Mouse (Mus musculus) midbrain, embryonic 14.5 days (tissue): ENCODE data around the gene Orm2. TPM values are rescaled to one million over a fixed set of nuclear protein-coding genes. Genes with fewer than 3 reads are reported as not detected.

ENCODE experiments used
- ATAC-seq: fragments of 200-750 bp; cut with Nextera tagmentation; 2 replicates; pipeline ENCODE4 v1.8.0; 2017; ENCODE audit warnings: moderate number of reproducible peaks, moderate library complexity; ENCODE audit not compliant: low FRiP score, low TSS enrichment
- DNase-seq: peaks from one replicate; pipeline ENCODE4 v3.0.0-alpha.2; 2015
- H3K27ac ChIP-seq: fragments of 300-500 bp; sonication (generic); replicated peaks from 2 replicates; pipeline ENCODE4 v1.5.1; 2014; ENCODE audit warnings: mild to moderate bottlenecking, low read depth, low read length, moderate library complexity
- H3K27me3 ChIP-seq: fragments of 300-500 bp; sonication (generic); 2 replicates; pipeline ENCODE4 v1.6.1; 2014; ENCODE audit warnings: low read length, control low read depth, mixed read lengths; ENCODE audit not compliant: control insufficient read depth, insufficient read depth
- H3K36me3 ChIP-seq: fragments of 300-500 bp; sonication (generic); 2 replicates; pipeline ENCODE4 v1.6.1; 2014; ENCODE audit warnings: low read length, control low read depth; ENCODE audit not compliant: control insufficient read depth, insufficient read depth
- H3K4me1 ChIP-seq: fragments of 300-500 bp; sonication (generic); 2 replicates; pipeline ENCODE4 v1.6.1; 2014; ENCODE audit warnings: mild to moderate bottlenecking, antibody characterized with exemption, low read length, control low read depth; ENCODE audit not compliant: control insufficient read depth, insufficient read depth
- H3K4me2 ChIP-seq: fragments of 300-500 bp; sonication (generic); 2 replicates; pipeline ENCODE4 v1.6.1; 2014; ENCODE audit warnings: mild to moderate bottlenecking, low read length, moderate library complexity
- H3K4me3 ChIP-seq: fragments of 300-500 bp; sonication (generic); replicated peaks from 2 replicates; pipeline ENCODE4 v1.5.1; 2014; ENCODE audit warnings: low read depth, low read length
- H3K9ac ChIP-seq: fragments of 300-500 bp; sonication (generic); replicated peaks from 2 replicates; pipeline ENCODE4 v1.6.1; 2014; ENCODE audit warnings: mild to moderate bottlenecking, low read length, moderate library complexity
- H3K9me3 ChIP-seq: fragments of 300-500 bp; sonication (generic); 2 replicates; pipeline ENCODE4 v1.6.1; 2016; ENCODE audit warnings: low read length, control low read depth, mixed read lengths; ENCODE audit not compliant: control insufficient read depth
- WGBS: fragments of 180-500 bp; shearing (Covaris S2); extraction: QIAGEN DNeasy Blood & Tissue Kit; methylation state at CpG from one replicate; pipeline ENCODE4 v1.1.7; 2014; 5-methylcytosine and 5-hydroxymethylcytosine counted together
- polyA plus RNA-seq: library from polyadenylated mRNA; unstranded; fragments of >200 nt; fragmentation: Nextera tagmentation; extraction: Ambion mirVana; gene quantifications from 2 replicates; pipeline ENCODE4 v1.2.1, GENCODE M21; 2014

The Orm2 gene
- polyA plus RNA-seq, 1 experiment from 2014 or later: not detected

DNA sequence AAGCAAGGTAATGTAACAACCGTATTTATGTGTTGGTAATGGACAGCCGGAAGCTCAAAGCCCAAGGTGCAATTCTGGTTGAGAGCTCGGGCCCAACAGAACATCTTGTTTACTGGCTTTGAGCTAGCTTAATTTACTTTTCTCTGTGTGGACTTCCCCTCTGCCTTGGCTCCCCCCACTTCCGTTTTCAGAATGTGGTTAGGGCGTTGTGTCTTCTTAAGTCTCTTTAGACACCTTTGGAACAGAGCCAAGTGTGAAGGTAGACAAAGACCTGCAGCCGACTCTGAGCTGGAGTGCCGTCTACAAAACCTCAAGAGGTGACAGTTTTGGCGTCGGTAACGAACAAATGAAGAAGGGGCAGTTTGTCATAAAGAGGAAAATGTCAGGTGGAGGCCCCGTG, 23.5 kb downstream of the Orm2 start:
- DNase-seq: no peak
- H3K9me3 ChIP-seq: no peaks in the 10 kb centered on the region
- peaks cover 27% of the 10 kb centered on the region for H3K4me1 ChIP-seq
- H3K27me3 ChIP-seq: no peaks in the 10 kb centered on the region
- no peak overlapping the region for H3K9ac ChIP-seq
- WGBS: 81% methylated on average over 11 of the region's 11 CpGs
- peaks cover 38% of the 10 kb centered on the region for H3K36me3 ChIP-seq
- no peak overlapping the region for H3K4me2 ChIP-seq
- no peak overlapping the region for H3K4me3 ChIP-seq
- no peak for ATAC-seq
- no peak overlapping the region for H3K27ac ChIP-seq

DNA sequence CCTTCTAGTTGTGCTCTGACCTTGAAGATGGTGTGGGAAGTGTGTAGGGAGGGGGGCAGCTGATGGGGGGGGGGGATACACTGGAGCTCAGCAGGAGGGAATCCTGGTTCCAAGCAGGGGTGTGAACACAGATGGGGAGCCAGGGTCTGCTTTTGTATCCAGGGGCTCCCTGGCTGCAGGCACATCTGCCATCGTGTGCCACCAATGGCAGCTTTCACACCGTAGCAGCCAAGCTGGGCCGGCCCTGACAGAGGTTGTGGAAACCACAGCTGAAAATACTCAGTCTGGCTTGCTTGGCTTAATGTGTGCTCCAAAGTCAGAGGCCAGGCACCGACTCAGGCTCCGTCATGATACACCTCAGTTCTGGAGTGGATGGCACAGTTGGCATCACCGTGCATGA, 25.8 kb downstream of the Orm2 start:
- DNase-seq: no peak
- Histone ChIP-seq H3K27ac (peak overlapping the region; percentile 75), H3K4me3 (no peak overlapping the region), H3K4me2 (no peak overlapping the region), H3K4me1 (peaks cover 27% of the 10 kb centered on the region), H3K27me3 (no peaks in the 10 kb centered on the region), H3K9me3 (no peaks in the 10 kb centered on the region), H3K9ac (no peak overlapping the region), H3K36me3 (peaks cover 23% of the 10 kb centered on the region; the same call in 1 of the 2 replicates)
- 64% methylated on average over 6 of the region's 6 CpGs for WGBS
- no peak for ATAC-seq

DNA sequence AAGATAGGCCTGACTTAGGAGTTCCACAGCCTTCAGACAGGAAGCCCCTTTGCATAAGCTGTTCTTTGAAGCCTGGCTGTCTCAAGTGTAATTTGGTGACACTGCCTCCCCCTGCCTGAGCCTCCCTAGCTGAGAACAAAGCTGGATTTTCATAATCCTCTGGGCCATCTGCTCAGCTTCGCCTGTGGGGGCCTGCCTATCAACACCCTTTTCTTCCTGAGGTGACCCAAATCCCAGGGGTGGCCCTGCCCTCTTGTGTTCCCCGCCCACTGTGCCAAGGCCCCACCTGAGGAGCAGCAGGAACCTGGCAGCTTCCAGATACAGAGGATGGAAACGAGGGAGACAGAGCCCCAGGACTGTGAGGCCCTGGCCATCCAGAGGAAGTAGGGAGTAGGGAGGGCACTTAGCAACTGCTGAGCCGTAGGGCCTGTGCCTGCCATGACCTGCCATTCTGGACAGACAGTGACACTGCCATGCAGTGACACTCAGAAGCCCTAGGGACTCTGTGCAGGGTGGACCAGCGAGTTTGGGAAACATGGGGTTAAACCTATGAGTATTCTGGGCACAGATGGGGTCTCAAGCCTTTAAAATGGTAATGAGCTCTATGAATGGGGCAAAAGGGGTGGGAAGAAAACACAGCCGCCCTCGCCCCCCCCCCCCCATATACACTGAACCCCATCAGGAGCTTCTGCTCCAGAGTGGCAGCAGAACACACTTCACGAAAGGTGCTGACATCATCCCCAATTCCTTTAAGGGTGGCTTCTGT, 27.1 kb downstream of the Orm2 start:
- Histone ChIP-seq H3K9me3 (no peaks in the 10 kb centered on the region), H3K4me2 (0 out of 2 replicates have a peak overlapping the region, but pooled peaks have one; percentile 11), H3K4me1 (peaks cover 27% of the 10 kb centered on the region), H3K9ac (no peak overlapping the region), H3K27ac (peak overlapping the region; percentile 75), H3K36me3 (peaks cover 14% of the 10 kb centered on the region), H3K4me3 (no peak overlapping the region), H3K27me3 (no peaks in the 10 kb centered on the region)
- WGBS: 5% methylated on average over 8 of the region's 8 CpGs
- ATAC-seq (peak; percentile 67), DNase-seq (peak; percentile 79)

DNA sequence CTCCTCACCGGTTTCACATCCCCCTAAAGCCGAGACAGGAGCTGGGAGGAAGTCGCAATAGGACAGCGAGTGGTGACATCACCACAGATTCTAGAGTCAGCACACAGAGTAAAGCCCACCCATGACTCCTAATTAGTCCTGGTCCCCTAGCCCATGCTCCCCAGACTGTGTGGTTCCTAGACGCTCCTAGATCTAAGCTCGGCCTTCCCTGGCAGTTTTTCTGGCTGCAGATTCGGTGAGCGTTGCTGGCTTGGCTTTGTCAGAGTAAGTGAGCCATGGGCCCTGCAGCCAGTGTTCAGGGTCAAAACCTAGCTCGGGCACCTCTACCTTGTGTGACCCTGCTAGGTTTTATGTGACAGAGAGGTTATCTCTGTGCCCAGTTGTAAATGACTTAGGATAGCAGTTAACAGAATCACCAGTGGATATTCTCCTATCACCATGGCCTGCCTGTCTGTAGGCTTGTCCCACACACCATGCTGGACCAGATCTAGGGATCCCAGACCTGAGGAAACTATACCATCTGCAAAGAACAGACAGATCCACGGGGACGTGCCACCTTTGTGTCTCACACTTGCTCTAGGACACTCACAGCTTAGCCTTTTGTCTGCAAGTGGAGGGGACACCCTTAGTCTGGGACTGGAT, 27.8 kb downstream of the Orm2 start:
- Histone ChIP-seq H3K4me1 (peaks cover 27% of the 10 kb centered on the region), H3K4me3 (no peak overlapping the region), H3K36me3 (peaks cover 15% of the 10 kb centered on the region), H3K27ac (peak overlapping the region; percentile 75), H3K4me2 (no peak overlapping the region), H3K27me3 (no peaks in the 10 kb centered on the region), H3K9ac (0 out of 2 replicates have a peak overlapping the region, but pooled peaks have one; percentile 18), H3K9me3 (no peaks in the 10 kb centered on the region)
- ATAC-seq (peak; percentile 54), DNase-seq (peak; percentile 51)
- WGBS: 23% methylated on average over 11 of the region's 11 CpGs

DNA sequence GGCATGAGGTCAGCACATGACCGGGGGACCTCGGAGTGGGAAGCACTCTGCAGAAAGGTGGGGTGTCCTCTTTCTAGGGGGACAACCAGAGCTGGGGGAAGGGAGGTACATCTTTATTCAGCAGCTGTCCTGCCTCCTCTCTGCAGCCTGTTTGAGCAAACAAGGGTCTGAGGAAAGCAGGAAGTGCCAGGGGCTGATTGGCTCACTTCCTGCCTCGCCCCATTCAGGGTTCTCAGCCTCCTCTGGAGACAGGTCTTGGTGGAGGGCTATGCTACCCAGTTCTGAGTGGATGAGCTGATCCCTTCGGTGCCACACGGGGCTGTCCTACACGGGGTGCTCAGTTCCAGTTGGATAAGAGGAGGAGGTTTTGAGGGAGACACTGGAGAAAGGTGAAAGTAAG, 29.1 kb downstream of the Orm2 start:
- ATAC-seq (no peak), DNase-seq (no peak)
- Histone ChIP-seq H3K4me3 (no peak overlapping the region), H3K27me3 (no peaks in the 10 kb centered on the region), H3K9me3 (no peaks in the 10 kb centered on the region), H3K27ac (no peak overlapping the region), H3K36me3 (peaks cover 13% of the 10 kb centered on the region), H3K9ac (no peak overlapping the region), H3K4me2 (no peak overlapping the region), H3K4me1 (peaks cover 27% of the 10 kb centered on the region)
- WGBS: 91% methylated on average over 6 of the region's 6 CpGs

DNA sequence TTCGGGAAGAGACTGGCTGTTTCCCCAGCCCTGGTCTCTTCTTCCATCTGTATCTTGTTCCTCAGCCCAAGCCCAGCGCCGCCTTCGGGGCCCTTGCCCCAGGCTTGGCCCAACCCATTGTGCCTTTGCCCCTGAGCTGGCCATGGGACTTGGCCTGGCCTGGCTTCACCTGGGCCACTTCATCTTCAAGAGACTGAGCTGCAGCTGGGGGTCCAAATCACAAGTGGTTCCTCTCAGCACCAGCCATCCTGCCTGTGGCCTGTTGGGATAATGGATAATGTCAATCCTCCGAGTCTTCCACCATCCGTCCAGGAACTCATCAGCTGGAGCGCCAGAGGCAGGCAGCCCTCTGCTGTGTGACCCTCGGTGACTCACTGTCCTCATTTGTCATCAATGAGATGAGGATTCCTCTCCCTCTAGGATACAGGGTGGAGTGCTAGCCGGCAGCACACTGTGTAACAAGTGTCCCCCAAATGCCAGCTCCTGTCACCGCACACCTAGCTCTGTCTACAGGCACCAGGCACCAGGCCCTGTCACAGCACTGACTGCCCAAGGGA, 35.8 kb downstream of the Orm2 start:
- peaks cover 8% of the 10 kb centered on the region for H3K4me1 ChIP-seq
- no peak overlapping the region for H3K4me3 ChIP-seq
- peaks cover 13% of the 10 kb centered on the region for H3K36me3 ChIP-seq
- DNase-seq: no peak
- no peaks in the 10 kb centered on the region for H3K9me3 ChIP-seq
- WGBS: 87% methylated on average over 10 of the region's 10 CpGs
- ATAC-seq: no peak
- H3K9ac ChIP-seq: no peak overlapping the region
- H3K27ac ChIP-seq: no peak overlapping the region
- H3K4me2 ChIP-seq: no peak overlapping the region
- H3K27me3 ChIP-seq: no peaks in the 10 kb centered on the region

DNA sequence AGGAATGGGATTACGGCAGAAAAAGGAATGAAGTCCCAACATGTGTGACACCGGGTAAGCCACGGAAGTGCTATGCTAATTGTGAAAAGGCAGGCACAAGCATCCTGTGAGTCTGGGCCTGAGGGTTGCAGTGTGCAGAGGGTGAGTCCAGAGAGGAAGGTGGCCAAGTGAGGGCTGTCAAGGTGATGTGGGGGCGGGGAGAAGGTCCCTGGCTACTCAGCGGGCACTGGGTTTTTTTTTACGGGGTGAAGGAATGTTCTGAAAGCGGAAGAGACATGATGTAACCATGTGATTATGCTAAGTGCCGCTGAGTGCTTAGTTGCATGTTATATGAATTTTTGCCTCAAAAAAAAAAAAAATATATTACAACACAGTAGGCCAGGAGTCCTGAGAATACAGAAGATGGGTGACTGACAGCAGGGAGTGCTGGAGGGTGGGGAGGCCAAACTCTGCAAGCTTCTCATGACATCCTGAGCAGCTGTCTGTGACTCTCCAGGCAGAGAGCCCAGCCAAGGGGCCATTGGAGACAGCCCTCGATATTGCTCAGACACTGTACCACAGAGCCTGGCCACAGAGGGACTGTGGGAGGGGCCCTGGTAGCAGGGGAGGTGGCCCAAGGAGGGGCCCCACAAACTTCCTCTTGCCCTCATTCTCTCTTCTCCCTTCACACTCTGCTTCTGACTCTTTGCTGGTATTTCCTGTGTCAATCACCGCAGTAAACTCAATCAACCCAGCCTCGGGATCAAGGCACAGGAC, 36.8 kb downstream of the Orm2 start:
- DNase-seq (no peak), ATAC-seq (no peak)
- Histone ChIP-seq H3K4me2 (no peak overlapping the region), H3K9ac (no peak overlapping the region), H3K27me3 (no peaks in the 10 kb centered on the region), H3K27ac (0 out of 2 replicates have a peak overlapping the region, but pooled peaks have one; percentile 13), H3K4me1 (peaks cover 17% of the 10 kb centered on the region), H3K4me3 (no peak overlapping the region), H3K36me3 (peaks cover 13% of the 10 kb centered on the region), H3K9me3 (no peaks in the 10 kb centered on the region)
- 76% methylated on average over 11 of the region's 11 CpGs for WGBS

DNA sequence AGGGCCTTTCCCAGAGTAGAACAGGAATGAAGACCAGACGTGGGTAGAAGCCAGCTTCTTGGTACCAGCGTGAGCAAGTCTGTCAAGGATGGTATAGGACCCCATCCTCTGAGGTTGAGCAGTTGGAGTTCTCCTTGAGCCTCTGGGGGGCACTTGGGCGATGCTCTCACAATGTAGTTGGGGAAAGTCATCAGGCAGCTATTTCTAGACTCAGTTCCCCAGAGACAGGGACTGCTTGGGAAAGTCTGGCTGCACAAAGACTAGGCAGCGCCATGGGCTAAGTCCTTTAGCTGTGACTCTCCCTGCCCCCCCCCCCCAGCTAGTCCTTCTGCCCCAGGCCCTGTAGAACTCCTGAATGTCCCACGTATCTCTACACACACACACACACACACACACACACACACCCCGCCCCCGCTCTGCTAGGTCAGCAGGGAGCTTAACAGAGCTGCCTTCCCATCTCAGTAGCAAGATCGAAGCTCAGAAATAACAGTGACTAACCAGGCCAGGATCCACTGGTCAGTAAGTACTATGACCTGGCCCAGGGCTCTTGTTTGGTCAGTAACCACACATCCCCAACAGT, 37.5 kb downstream of the Orm2 start:
- 0 out of 2 replicates have a peak overlapping the region, but pooled peaks have one; percentile 13 for H3K27ac ChIP-seq
- DNase-seq (peak; percentile 46), ATAC-seq (no peak)

More for the DNA sequence above, 37.5 kb downstream of the Orm2 start:
- no peak overlapping the region for H3K9ac ChIP-seq
- no peaks in the 10 kb centered on the region for H3K9me3 ChIP-seq
- H3K36me3 ChIP-seq: peaks cover 13% of the 10 kb centered on the region; the same call in 1 of the 2 replicates
- H3K27me3 ChIP-seq: no peaks in the 10 kb centered on the region
- no peak overlapping the region for H3K4me2 ChIP-seq
- 51% methylated on average over 8 of the region's 8 CpGs for WGBS
- no peak overlapping the region for H3K4me3 ChIP-seq
- H3K4me1 ChIP-seq: peaks cover 24% of the 10 kb centered on the region
